Mouse (Mus musculus): ENCODE results near the gene G0s2. TPM values are rescaled to one million over a fixed set of nuclear protein-coding genes. Genes with fewer than 3 reads are reported as not detected.

G0s2 gene
- total and polyA plus RNA-seq, 3 experiments = not detected

GRCm38 (mm10) chr1:193315705-193316357 is 42.8 kb upstream of the G0s2 start:
- dilution Hi-C loops (cut with MboI; ENCODE audit: extremely low pct_ligation_motif_present, extremely low pct_unique_long_range_greater_than_20kb, low sequenced_read_pairs) = no loop called here
- no peak for DNase-seq (ENCODE audit: extremely low read depth)
- TF ChIP-seq RCOR1 (conservative IDR thresholded peaks at IDR 0.05; ENCODE audit: low read depth, low read length) = no peak
- TF ChIP-seq IRF4 (IDR thresholded peaks at IDR 0.05; ENCODE audit: low read depth, low read length) = no peak
- no peak for TF ChIP-seq TBP (conservative IDR thresholded peaks at IDR 0.05; ENCODE audit: low read depth, low read length)
- TF ChIP-seq MAFK (IDR thresholded peaks at IDR 0.05; ENCODE audit: insufficient replicate concordance, low read length) = no peak
- TF ChIP-seq JUN (IDR thresholded peaks at IDR 0.05; ENCODE audit: insufficient read depth, low read depth, low read length) = no peak
- TF ChIP-seq USF1 (IDR thresholded peaks at IDR 0.05; ENCODE audit: low read depth, low read length) = no peak
- no peak for TF ChIP-seq MAZ (IDR thresholded peaks at IDR 0.05; ENCODE audit: low read depth, low read length)
- TF ChIP-seq MXI1 (IDR thresholded peaks at IDR 0.05; ENCODE audit: low read depth, low read length) = no peak
- no peak for TF ChIP-seq SMC3 (IDR thresholded peaks at IDR 0.05; ENCODE audit: low read depth, low read length)
- TF ChIP-seq POLR2A (IDR thresholded peaks at IDR 0.05; ENCODE audit: low read depth, low read length) = no peak
- no peak for TF ChIP-seq MEF2A (IDR thresholded peaks at IDR 0.05; ENCODE audit: borderline replicate concordance, low read depth, low read length)
- TF ChIP-seq CHD2 (IDR thresholded peaks at IDR 0.05; ENCODE audit: low read length) = no peak
- no peak for TF ChIP-seq SIN3A (IDR thresholded peaks at IDR 0.05; ENCODE audit: low read length)
- no peak for TF ChIP-seq CTCF (conservative IDR thresholded peaks at IDR 0.05 in 1 of 2, IDR thresholded peaks at IDR 0.05 in 1 of 2; ENCODE audit: low read depth in 2 of 2, low read length in 2 of 2)

GRCm38 (mm10) chr1:193311596-193311995 is 38.6 kb upstream of the G0s2 start:
- H3K27me3 ChIP-seq (replicated peaks) = no peaks in the 10 kb centered on the region
- no peak overlapping the region for H3K4me2 ChIP-seq (ENCODE audit: insufficient read depth, low read depth, poor library complexity, severe bottlenecking)
- in situ Hi-C loops (cut with MboI; ENCODE audit: low pct_ligation_motif_present, low pct_unique_long_range_greater_than_20kb, low sequenced_read_pairs) = no loop called here
- TF ChIP-seq UBTF (IDR thresholded peaks at IDR 0.05; ENCODE audit: low read depth, low read length) = no peak
- TF ChIP-seq IRF4 (IDR thresholded peaks at IDR 0.05; ENCODE audit: low read depth, low read length) = no peak
- no peak for TF ChIP-seq PAX5 (IDR thresholded peaks at IDR 0.05; ENCODE audit: low read length)
- TF ChIP-seq NRF1 (IDR thresholded peaks at IDR 0.05; ENCODE audit: low read depth, low read length) = no peak
- TF ChIP-seq JUND (conservative IDR thresholded peaks at IDR 0.05; ENCODE audit: low read depth, low read length) = no peak
- no peak for TF ChIP-seq USF1 (IDR thresholded peaks at IDR 0.05; ENCODE audit: low read depth, low read length)
- no peak for TF ChIP-seq NELFE (IDR thresholded peaks at IDR 0.05; ENCODE audit: low read depth, low read length)
- no peak for TF ChIP-seq ZMIZ1 (IDR thresholded peaks at IDR 0.05; ENCODE audit: low read depth, low read length)
- TF ChIP-seq CTCF (conservative IDR thresholded peaks at IDR 0.05 in 1 of 2, IDR thresholded peaks at IDR 0.05 in 1 of 2; ENCODE audit: low read depth in 2 of 2, low read length in 2 of 2) = no peak
- no peak for TF ChIP-seq POLR2A (IDR thresholded peaks at IDR 0.05; ENCODE audit: low read depth, low read length)
- no peak for TF ChIP-seq RAD21 (IDR thresholded peaks at IDR 0.05; ENCODE audit: low read depth, low read length)
- TF ChIP-seq ETS1 (conservative IDR thresholded peaks at IDR 0.05; ENCODE audit: low read depth, low read length) = no peak
- no peak for TF ChIP-seq CHD2 (IDR thresholded peaks at IDR 0.05; ENCODE audit: low read length)
- no peaks in the 10 kb centered on the region for H3K9me3 ChIP-seq (replicated peaks; ENCODE audit: low read length)
- H3K27ac ChIP-seq (ENCODE audit: insufficient read depth, low read depth) = no peak overlapping the region
- H3K9ac ChIP-seq (ENCODE audit: insufficient read depth, low read depth) = no peak overlapping the region
- no peaks in the 10 kb centered on the region for H3K36me3 ChIP-seq (replicated peaks in 1 of 2; ENCODE audit: control insufficient read depth in 1 of 2, insufficient read depth in 1 of 2, low read length in 1 of 2)
- no peaks in the 10 kb centered on the region for H3K79me2 ChIP-seq (replicated peaks; ENCODE audit: control insufficient read depth, extremely low read depth, insufficient read depth, poor library complexity, severe bottlenecking)
- dilution Hi-C loops (cut with MboI; ENCODE audit: extremely low pct_ligation_motif_present, extremely low pct_unique_long_range_greater_than_20kb, low sequenced_read_pairs) = no loop called here
- H3K4me1 ChIP-seq (ENCODE audit: control insufficient read depth in 1 of 2, insufficient read depth in 2 of 2) = peaks cover 0 to 10% of the 10 kb centered on the region in 2 experiments; a peak in 1 of 4 replicates
- no peak for DNase-seq (ENCODE audit: extremely low read depth)
- H3K4me3 ChIP-seq (replicated peaks in 1 of 3; ENCODE audit: low read depth in 2 of 3, low read length in 2 of 3, poor library complexity in 1 of 3) = no peak overlapping the region

More at GRCm38 (mm10) chr1:193315705-193316357, 42.8 kb upstream of the G0s2 start:
- no peaks in the 10 kb centered on the region for H3K79me2 ChIP-seq (replicated peaks; ENCODE audit: control insufficient read depth, extremely low read depth, insufficient read depth, poor library complexity, severe bottlenecking)
- no peaks in the 10 kb centered on the region for H3K36me3 ChIP-seq (replicated peaks in 1 of 2; ENCODE audit: control insufficient read depth in 1 of 2, insufficient read depth in 1 of 2, low read length in 1 of 2)
- no peaks in the 10 kb centered on the region for H3K27me3 ChIP-seq (replicated peaks)
- in situ Hi-C loops (cut with MboI; ENCODE audit: low pct_ligation_motif_present, low pct_unique_long_range_greater_than_20kb, low sequenced_read_pairs) = no loop called here
- no peak overlapping the region for H3K4me2 ChIP-seq (ENCODE audit: insufficient read depth, low read depth, poor library complexity, severe bottlenecking)
- H3K4me1 ChIP-seq (ENCODE audit: control insufficient read depth in 1 of 2, insufficient read depth in 2 of 2) = peaks cover 5 to 19% of the 10 kb centered on the region in 2 experiments
- H3K9ac ChIP-seq (ENCODE audit: insufficient read depth, low read depth) = no peak overlapping the region
- no peaks in the 10 kb centered on the region for H3K9me3 ChIP-seq (replicated peaks; ENCODE audit: low read length)
- no peak overlapping the region for H3K27ac ChIP-seq (ENCODE audit: insufficient read depth, low read depth)
- no peak overlapping the region for H3K4me3 ChIP-seq (replicated peaks in 1 of 3; ENCODE audit: low read depth in 2 of 3, low read length in 2 of 3, poor library complexity in 1 of 3)
